Mouse (Mus musculus) cerebellum, postnatal 4 days (tissue): ENCODE data around the gene Tmem132d.

ENCODE experiments used
- DNase-seq, 2 experiments: peaks; one replicate each; pipeline ENCODE4 v3.0.0; 2022; ENCODE audit warnings: low spot score in 2 of 2, mixed read lengths in 1 of 2

The Tmem132d gene

DNA sequence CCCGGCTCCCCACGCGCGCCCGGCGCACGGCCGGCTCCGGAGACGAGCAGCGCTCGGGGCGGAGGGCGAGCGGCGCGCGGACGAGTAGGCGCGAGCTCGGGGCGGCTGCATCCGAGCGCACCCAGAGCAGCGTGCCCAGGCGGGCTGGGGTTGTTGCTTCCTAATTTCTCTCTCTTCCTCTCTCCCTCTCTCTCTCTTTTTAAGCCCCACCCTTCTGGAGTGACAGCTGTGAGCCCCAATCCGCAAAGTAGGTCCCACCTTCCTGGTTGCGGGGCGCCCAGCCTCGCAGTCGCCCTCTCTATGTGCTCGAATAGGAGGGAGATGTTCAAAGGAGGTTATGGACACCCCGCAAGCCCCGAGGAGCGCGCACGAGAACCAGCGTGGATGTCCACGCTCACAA, at the start of gene Tmem132d:
Gene Tmem132d (minus strand): TSS at position 162 of the 400 bp plus-strand sequence.
- peak in 1 of 2 experiments; percentile 27 for DNase-seq

GRCm38 (mm10) chr5:128480816-128481215, 47.9 kb upstream of the Tmem132d start:
- no peak for DNase-seq

DNA sequence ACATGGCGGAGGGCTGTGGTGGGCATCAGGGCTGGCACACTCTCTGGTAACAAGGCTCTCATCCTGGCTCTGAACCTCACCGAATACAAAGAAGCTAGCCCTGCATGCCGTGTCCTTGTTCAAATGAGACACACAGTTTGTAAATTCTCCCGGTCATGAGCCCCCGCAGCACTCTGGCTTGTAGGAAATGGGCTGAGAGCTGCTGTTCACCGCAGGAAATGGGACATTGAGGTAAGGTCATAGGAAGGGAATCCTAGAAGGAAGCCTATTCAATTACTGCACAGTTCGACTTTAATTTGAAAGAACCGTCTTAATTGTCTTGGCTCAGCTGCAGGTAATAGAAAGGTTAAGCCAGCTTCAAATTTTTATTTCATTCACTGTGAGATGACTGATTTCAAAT, 42.5 kb upstream of the Tmem132d start:
- DNase-seq = no peak

DNA sequence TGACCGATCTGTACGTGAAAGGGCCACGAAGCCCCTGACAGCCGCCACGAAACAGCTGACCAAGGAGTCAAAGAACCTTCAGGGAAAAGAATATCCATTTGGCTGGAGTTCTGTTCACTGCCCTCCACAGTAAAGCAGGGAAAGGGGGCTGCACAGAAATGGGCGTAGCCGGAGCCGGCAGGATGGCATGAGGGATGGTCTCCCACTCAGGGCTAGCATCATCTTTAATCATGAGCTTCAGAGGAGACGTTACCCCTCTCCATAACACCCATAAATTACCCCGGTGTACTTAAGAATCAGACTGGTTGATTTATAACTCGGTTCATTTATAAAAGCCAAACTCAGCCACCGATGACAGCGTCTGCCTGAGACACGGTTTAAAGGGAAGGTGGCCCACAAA, 36.9 kb upstream of the Tmem132d start:
- no peak for DNase-seq

- DNase-seq = no peak
These were observed 31.6 kb upstream of the Tmem132d start for GRCm38 (mm10) chr5:128464514-128464913.

- no peak for DNase-seq
These were observed 27.7 kb upstream of the Tmem132d start for GRCm38 (mm10) chr5:128460605-128461004.

- DNase-seq = no peak
These were observed 22.9 kb upstream of the Tmem132d start for GRCm38 (mm10) chr5:128455732-128456131.

DNA sequence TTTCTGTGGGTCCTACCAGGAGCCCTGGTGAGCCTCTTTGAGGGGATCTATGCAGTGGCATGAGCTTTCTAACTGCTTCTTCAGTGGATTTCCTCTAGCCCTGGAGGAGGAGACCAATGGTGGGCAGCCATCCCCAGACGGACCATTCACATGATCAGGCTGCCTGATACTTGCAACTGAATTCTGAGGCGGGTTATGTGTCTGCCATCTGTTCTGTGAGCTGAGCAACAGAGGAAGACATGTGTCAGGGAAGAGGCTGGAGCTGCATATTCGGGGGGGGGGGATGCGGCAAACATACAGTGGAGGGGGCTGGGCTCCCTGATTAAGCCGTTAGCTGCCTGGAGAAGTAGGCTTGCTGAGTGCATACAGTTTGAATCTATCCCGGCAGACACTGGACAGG, 19.3 kb upstream of the Tmem132d start:
- no peak for DNase-seq

- no peak for DNase-seq
These were observed 17.9 kb upstream of the Tmem132d start for GRCm38 (mm10) chr5:128450808-128451207.

DNA sequence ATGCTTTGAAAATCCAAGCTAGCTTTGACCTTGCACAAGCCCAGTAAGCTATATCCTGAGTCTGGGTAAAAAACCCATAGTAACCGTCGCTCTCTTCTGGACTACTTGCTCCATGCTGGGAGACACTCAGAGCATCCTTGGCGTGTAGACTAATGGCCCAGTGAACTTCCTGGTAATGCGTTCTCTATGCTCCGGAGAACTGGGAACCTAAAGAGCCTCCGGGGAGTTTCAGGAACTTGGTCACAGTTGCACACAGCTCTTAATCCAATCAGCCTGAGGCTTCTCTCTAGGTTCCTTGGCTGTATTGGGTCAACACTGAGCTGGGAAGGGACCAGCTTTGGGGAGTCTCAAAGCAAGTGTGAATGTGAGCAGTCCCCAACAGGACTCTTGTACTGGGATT, 12.0 kb upstream of the Tmem132d start:
- DNase-seq = no peak

DNA sequence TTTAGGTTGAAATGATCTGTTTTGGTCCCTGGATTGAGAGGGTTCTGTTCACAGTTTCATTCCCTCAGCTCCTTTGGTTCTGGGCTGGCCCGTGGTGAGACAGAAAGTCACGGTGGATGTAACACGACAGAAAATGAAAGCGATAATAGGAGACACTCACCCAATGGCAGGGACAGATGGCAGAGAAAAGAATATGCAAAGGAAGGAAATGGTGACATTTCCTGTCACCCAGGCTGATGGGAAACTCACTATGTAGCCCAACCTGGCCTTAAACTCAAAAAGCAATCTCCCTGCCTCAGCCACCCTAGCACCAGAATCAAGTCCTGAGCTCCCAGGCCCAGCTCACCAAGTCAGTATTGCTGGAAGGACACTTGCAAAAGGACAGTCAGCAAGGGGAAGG, 11.0 kb upstream of the Tmem132d start:
- no peak for DNase-seq

DNA sequence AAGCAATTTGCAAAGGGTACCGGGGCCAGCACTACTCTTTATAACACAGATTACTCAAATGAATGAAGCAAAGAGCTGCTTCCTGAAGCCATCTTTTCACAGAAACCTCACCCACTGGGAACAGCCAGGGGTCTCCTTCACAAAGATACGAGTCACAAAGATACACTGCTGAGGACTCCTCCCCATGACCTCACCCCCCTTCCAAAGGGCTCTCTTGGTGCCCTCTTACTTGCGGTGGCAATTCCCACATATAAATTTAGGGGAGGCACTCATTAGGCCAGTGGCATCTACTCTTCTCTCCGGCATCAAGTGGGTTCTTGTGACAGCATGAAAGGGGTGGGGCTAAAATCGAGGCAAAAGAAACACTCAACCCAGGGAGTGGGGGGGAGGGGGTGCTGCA, 8.2 kb upstream of the Tmem132d start:
- no peak for DNase-seq

DNA sequence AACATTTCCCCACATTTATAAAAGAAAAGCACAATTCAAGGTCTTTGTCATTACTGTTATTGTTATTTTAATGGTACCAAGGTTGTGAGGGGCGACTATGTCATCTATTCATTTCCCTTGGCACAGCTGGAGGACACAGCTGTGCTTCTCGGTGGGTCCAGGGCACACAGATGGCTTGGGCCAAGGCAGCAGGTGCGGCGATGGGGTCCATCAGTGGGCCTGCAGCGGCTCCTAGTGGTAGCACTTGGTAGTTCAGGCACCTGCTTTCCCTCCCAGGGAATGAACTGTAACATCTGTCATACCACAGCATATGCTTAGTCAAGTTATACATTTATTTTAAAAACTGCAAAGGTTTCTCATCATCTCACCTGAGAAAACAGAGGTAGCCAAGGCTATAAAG, 7.0 kb upstream of the Tmem132d start:
- peak; percentile 80 to 91 for DNase-seq

DNA sequence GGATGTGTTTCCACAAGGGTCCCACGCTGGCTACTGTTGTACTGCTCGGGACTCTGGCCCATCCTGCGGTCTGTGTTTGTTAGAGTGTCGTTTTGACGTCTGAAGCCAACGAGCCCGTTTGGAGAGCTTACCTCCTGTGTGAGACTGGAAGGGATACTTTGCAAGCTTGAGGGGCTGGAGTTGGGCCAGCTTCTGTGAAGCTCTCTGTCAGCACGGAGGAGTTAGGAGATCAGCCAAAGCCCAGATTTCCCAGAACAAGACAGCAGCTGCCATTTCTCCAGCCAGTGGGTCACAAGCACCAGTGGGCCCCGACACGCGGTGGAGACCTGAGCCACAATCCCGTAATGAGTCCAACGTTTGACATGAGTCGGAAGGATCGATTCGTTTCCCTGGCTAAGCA, 5.2 kb upstream of the Tmem132d start:
- DNase-seq = peak in 1 of 2 experiments; percentile 35

GRCm38 (mm10) chr5:128436909-128437308, 4.0 kb upstream of the Tmem132d start:
- peak; percentile 79 to 85 for DNase-seq

- DNase-seq = peak in 1 of 2 experiments; percentile 55
These were observed 2.8 kb upstream of the Tmem132d start for GRCm38 (mm10) chr5:128435683-128436082.

DNA sequence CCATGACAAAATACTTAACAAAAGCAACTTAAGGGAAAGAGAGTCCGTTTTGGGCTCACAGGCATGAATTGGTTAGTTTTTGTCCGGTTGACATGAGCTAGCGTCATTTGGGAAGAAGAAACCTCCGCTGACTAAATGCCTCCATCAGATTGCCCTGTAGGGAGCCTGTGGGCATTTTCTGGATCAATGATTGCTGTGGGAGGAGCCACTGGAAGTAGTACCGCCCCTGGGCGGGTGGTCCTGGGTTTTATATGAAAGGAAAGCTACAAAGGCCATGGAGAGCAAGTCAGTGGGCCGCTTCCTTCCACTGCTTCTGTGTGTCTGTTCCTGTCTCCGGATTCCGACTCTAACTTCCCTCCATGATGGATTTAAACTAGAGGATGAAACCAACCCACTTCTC, 909 bp upstream of the Tmem132d start:
- no peak for DNase-seq

GRCm38 (mm10) chr5:128432422-128432821, 455 bp downstream of the Tmem132d start:
- peak in 1 of 2 experiments; percentile 9 for DNase-seq

GRCm38 (mm10) chr5:128424636-128425035, 8.2 kb downstream of the Tmem132d start:
- DNase-seq = no peak

GRCm38 (mm10) chr5:128424213-128424612, 8.7 kb downstream of the Tmem132d start:
- DNase-seq = no peak

DNA sequence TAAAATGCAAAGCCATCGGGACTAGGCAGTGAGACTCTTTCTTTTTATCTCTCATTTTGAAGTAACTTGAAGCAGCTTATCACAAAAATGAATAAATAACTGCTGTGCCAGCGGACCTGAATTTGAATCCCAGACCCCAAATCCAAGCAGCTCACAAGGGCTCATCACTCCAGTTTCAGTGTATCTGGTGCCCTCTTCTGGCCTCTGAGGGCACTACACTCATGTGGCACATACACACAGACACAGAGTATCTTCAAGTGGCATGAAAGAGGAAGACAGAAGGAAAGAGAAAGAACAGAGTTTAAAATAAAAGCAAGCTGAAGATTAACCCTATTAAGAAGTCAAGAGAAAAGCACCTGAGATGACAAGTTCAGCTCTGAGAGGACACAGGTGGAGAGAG, 10.8 kb downstream of the Tmem132d start:
- no peak for DNase-seq

DNA sequence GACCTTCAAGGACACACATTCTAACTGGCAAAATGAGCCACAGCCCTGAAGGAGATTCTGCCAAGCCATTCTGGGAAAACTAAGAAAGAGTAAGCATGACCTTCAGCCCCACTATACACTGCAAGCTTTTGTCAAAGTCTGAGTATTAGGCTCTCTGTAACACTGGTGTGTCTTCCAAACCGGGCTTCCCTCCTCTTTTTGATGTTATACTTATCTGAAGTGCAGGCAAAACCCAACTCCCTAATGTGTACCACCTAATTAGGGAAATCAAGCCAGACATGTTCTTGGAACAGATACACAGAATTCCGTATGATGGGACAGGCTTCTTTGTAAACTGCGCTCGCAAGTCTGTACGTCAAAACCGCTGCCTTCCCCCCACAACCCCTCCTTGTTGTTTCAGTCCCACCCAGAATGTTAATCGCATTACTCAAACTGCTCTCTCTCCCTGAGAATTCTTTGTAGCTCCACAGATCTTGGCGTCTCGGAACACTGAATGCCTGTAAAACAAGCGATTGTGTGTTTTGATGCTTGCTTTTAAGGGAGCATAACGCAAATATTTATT, 14.6 kb downstream of the Tmem132d start:
- no peak for DNase-seq

GRCm38 (mm10) chr5:128414056-128414455, 18.8 kb downstream of the Tmem132d start:
- no peak for DNase-seq

DNA sequence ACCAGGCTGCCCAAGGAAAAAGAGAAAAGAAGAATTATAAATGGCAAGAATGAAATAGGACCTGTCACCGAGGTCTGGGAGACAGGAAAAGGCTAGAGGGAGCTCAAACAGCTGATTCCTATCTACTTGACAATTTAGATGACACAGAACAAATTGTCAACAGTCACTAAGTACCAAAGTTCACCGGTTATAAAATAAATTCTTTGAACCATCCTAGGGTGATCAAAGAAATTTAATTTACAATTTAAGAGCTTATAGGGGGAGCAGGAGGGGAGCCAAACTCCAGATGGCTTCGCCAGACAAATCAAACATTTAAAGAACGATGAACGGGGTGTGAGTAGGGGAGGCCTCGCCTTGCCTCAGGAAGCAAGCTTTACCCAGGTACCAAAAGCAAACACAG, 20.6 kb downstream of the Tmem132d start:
- DNase-seq = no peak
